8 mouse cellular contexts compared by ENCODE assay signal in the genomic region with DNA sequence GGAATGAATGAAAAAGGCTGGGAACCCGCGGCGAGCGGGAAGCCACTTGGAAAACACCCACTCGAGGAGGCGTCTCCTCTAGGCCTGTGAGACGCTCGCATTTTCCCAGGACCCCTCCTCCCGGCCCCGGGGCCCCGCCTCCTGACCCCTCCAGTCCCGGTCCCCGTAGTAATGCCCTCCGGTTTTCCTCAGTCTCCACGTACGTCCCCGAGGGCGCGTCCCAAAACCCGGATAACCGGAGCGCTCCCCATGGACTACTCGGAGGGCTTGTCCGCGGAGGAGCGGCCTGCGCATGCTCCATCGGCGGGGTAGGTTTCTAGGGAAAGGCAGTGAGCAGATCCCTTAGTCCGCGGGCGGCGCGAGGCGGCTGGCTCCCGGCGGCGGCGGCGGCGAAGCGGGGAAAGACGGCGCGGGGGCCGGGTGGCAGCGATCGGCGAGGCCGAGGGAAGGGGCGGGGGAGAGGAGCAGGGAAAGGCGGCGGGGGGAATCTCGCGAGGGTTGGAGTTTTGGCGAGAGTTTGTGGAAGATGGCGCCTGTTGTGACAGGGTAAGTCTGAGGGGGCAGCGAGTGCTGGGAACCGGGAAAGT.
A peak's percentile ranks its signal among the peaks of the same experiment; 100 is the strongest.
DNase-seq lines count a peak whose midpoint lies in the region; ATAC-seq lines count a peak whose summit lies in the region.

No protein-coding gene starts in this region.

- peaks cover 5 to 19% of the 10 kb centered on the region in 2 experiments for H3K4me1 ChIP-seq in heart, embryonic 14.5 days (ENCODE audit: control insufficient read depth in 2 of 2, insufficient read depth in 2 of 2, low read length in 2 of 2)
- peaks cover 30% of the 10 kb centered on the region for H3K4me1 ChIP-seq in liver, embryonic 13.5 days (replicated peaks)
- peaks cover 7% of the 10 kb centered on the region; the same call in 1 of the 2 replicates for H3K4me1 ChIP-seq in stomach, embryonic 16.5 days (ENCODE audit: control insufficient read depth, insufficient read depth, low read length)

- H3K4me2 ChIP-seq in heart, embryonic 14.5 days (ENCODE audit: low read length): peak overlapping the region; percentile 98
- peak overlapping the region; percentile 96 for H3K4me2 ChIP-seq in liver, embryonic 13.5 days
- H3K4me2 ChIP-seq in stomach, embryonic 16.5 days (ENCODE audit: low read depth, low read length): peak overlapping the region; percentile 92

- H3K9me3 ChIP-seq in heart, embryonic 14.5 days (ENCODE audit: control insufficient read depth, low read length): no peaks in the 10 kb centered on the region
- no peaks in the 10 kb centered on the region for H3K9me3 ChIP-seq in liver, embryonic 13.5 days (replicated peaks)
- no peaks in the 10 kb centered on the region for H3K9me3 ChIP-seq in stomach, embryonic 16.5 days (replicated peaks; ENCODE audit: control insufficient read depth, low read length)

- peak; percentile 68 for DNase-seq in c-Kit-negative CD71-positive TER-119-positive erythroid progenitor cells, embryonic 14.5 days (ENCODE audit: low read depth, low spot score)
- peak; percentile 93 for DNase-seq in fibroblast of lung, adult 2 months (ENCODE audit: low read depth)
- peak; percentile 99 for DNase-seq in kidney, postnatal 14 days
- DNase-seq in liver, embryonic 13.5 days: peak; percentile 91
- DNase-seq in neural tube, embryonic 10.5 days (ENCODE audit: extremely low spot score, low spot score): peak; percentile 98

- no peaks in the 10 kb centered on the region for H3K36me3 ChIP-seq in heart, embryonic 14.5 days (ENCODE audit: control insufficient read depth, insufficient read depth, low read length)
- H3K36me3 ChIP-seq in liver, embryonic 13.5 days: no peaks in the 10 kb centered on the region
- no peaks in the 10 kb centered on the region for H3K36me3 ChIP-seq in stomach, embryonic 16.5 days (ENCODE audit: control insufficient read depth, insufficient read depth, low read length)

- under 1% methylated on average over 57 of the region's 59 CpGs for WGBS in heart, embryonic 14.5 days
- under 1% methylated on average over 59 of the region's 59 CpGs for WGBS in liver, embryonic 13.5 days (ENCODE audit: insufficient replicate concordance)
- under 1% methylated on average over 56 of the region's 59 CpGs for WGBS in stomach, embryonic 16.5 days

- ATAC-seq in CD4-positive, CD25-positive, alpha-beta regulatory T cell, adult 4 months: peak; percentile 51
- ATAC-seq in heart, embryonic 14.5 days (ENCODE audit: insufficient number of reproducible peaks, insufficient read depth, low FRiP score, low read depth): peak; percentile 93
- peak; percentile 79 for ATAC-seq in liver, embryonic 13.5 days (ENCODE audit: low read depth)
- peak; percentile 91 for ATAC-seq in stomach, embryonic 16.5 days (ENCODE audit: insufficient read depth, low FRiP score)

- peak overlapping the region; percentile 95 to 98 for H3K4me3 ChIP-seq in heart, embryonic 14.5 days (ENCODE audit: control insufficient read depth in 1 of 2, insufficient read depth in 1 of 2, low read depth in 1 of 2, low read length in 2 of 2)
- H3K4me3 ChIP-seq in liver, embryonic 13.5 days (replicated peaks): peak overlapping the region; percentile 90
- peak overlapping the region; percentile 96 for H3K4me3 ChIP-seq in stomach, embryonic 16.5 days (replicated peaks; ENCODE audit: low read length)

- no peaks in the 10 kb centered on the region for H3K27me3 ChIP-seq in heart, embryonic 14.5 days (ENCODE audit: control insufficient read depth, insufficient read depth, low read length)
- H3K27me3 ChIP-seq in liver, embryonic 13.5 days: no peaks in the 10 kb centered on the region
- no peaks in the 10 kb centered on the region for H3K27me3 ChIP-seq in stomach, embryonic 16.5 days (ENCODE audit: control insufficient read depth, insufficient read depth, low read length)

- peak overlapping the region; percentile 100 for H3K27ac ChIP-seq in heart, embryonic 14.5 days (replicated peaks in 1 of 2; ENCODE audit: control insufficient read depth in 1 of 2, insufficient read depth in 1 of 2, low read depth in 2 of 2, low read length in 2 of 2)
- peak overlapping the region; percentile 89 for H3K27ac ChIP-seq in liver, embryonic 13.5 days
- H3K27ac ChIP-seq in stomach, embryonic 16.5 days (ENCODE audit: low read length): peak overlapping the region; percentile 99

- peak overlapping the region; percentile 98 for H3K9ac ChIP-seq in heart, embryonic 14.5 days (ENCODE audit: low read length)
- peak overlapping the region; percentile 89 for H3K9ac ChIP-seq in liver, embryonic 13.5 days
- H3K9ac ChIP-seq in stomach, embryonic 16.5 days (ENCODE audit: low read length): peak overlapping the region; percentile 96

Comparison
In these comparisons a context has a peak if more than half of its experiments do, and no peak if none do; other contexts are left out.
1. Peak in every context shown above with its lines: DNase-seq, ATAC-seq, H3K4me3 ChIP-seq and H3K27ac ChIP-seq.